19 mouse cellular contexts compared by ENCODE assay signal in genomic region chr9:23297491-23298170, GRCm38 (mm10).
DNase-seq lines count a peak whose midpoint lies in the region; ATAC-seq and TF ChIP-seq lines count a peak whose summit lies in the region.
"Had no signal": no experiment of that assay in that cellular context is flagged by ENCODE, and none has a peak within 500 bp of the region (broad histone marks: within the 10 kb centered on the region; RNA-seq: fewer than 3 reads in every experiment).

No protein-coding gene starts in this region.

- H3K27me3 ChIP-seq in heart, adult 2 months (ENCODE audit: control insufficient read depth, insufficient read depth, low read length): no peaks in the 10 kb centered on the region
- H3K27me3 ChIP-seq in embryonic facial prominence, embryonic 11.5 days (ENCODE audit: control insufficient read depth, insufficient read depth, low read length): no peaks in the 10 kb centered on the region
- H3K27me3 ChIP-seq in limb, embryonic 15.5 days: no peaks in the 10 kb centered on the region; the same call in 1 of the 2 replicates
- H3K27me3 ChIP-seq: embryonic facial prominence, embryonic 13.5 days; forebrain, embryonic 13.5 days; heart, embryonic 13.5 days; hindbrain, embryonic 15.5 days had no signal

- H3K4me3 ChIP-seq in heart, adult 2 months: no peak overlapping the region
- no peak overlapping the region for H3K4me3 ChIP-seq in embryonic facial prominence, embryonic 11.5 days (ENCODE audit: low read depth, low read length)
- H3K4me3 ChIP-seq in limb, embryonic 15.5 days: no peak overlapping the region
- H3K4me3 ChIP-seq: embryonic facial prominence, embryonic 13.5 days; forebrain, embryonic 13.5 days; heart, embryonic 13.5 days; hindbrain, embryonic 15.5 days had no signal

- H3K4me2 ChIP-seq in embryonic facial prominence, embryonic 11.5 days (ENCODE audit: low read depth, low read length): no peak overlapping the region
- H3K4me2 ChIP-seq in limb, embryonic 15.5 days: no peak overlapping the region
- H3K4me2 ChIP-seq: embryonic facial prominence, embryonic 13.5 days; forebrain, embryonic 13.5 days; heart, embryonic 13.5 days; hindbrain, embryonic 15.5 days had no signal

- intact Hi-C loops in heart, adult 2 months (cut with DNase I): no loop called here

- DNase-seq in heart, adult 11 months: peak; percentile 76
- DNase-seq in heart, adult 2 months: no peak
- DNase-seq in 3T3-L1 (ENCODE audit: low read depth, low spot score): peak; percentile 48
- DNase-seq in embryonic facial prominence, embryonic 11.5 days (ENCODE audit: low spot score): peak; percentile 8
- DNase-seq in right cerebral cortex, postnatal 14 days: no peak
- DNase-seq in spleen, adult 12 weeks (ENCODE audit: low spot score): no peak
- DNase-seq: adrenal gland, adult 8-10 months; adrenal gland, postnatal 36 days; cerebellum, adult 2 months; cerebellum, postnatal 10 days; forebrain, postnatal 0 days; gastrocnemius, postnatal 36 days; heart, adult 18-20 months; heart, postnatal 36 days had no signal

- ATAC-seq in embryonic facial prominence, embryonic 11.5 days (replicated peaks; ENCODE audit: insufficient number of reproducible peaks, low FRiP score, low TSS enrichment, low read depth): no peak
- no peak for ATAC-seq in limb, embryonic 15.5 days (ENCODE audit: insufficient number of reproducible peaks, low FRiP score, low TSS enrichment, low read depth)
- ATAC-seq: forebrain, embryonic 13.5 days; forebrain, postnatal 0 days had no signal

- TF ChIP-seq EP300 in heart, adult 2 months (IDR thresholded peaks at IDR 0.05; ENCODE audit: insufficient read depth, low read depth, low read length): no peak

- H3K27ac ChIP-seq in heart, adult 2 months: no peak overlapping the region
- no peak overlapping the region for H3K27ac ChIP-seq in embryonic facial prominence, embryonic 11.5 days (replicated peaks; ENCODE audit: low read depth, low read length)
- peak overlapping the region; percentile 48; the same call in 1 of the 2 replicates for H3K27ac ChIP-seq in limb, embryonic 15.5 days
- H3K27ac ChIP-seq: embryonic facial prominence, embryonic 13.5 days; forebrain, embryonic 13.5 days; heart, embryonic 13.5 days; hindbrain, embryonic 15.5 days had no signal

- WGBS in heart, adult 2 months: 78% methylated on average over 8 of the region's 8 CpGs
- 55% methylated on average over 8 of the region's 8 CpGs for WGBS in embryonic facial prominence, embryonic 11.5 days
- 44% methylated on average over 8 of the region's 8 CpGs for WGBS in limb, embryonic 15.5 days

- H3K4me1 ChIP-seq in heart, adult 2 months (ENCODE audit: control insufficient read depth, insufficient read depth, low read length): no peaks in the 10 kb centered on the region
- no peaks in the 10 kb centered on the region for H3K4me1 ChIP-seq in embryonic facial prominence, embryonic 11.5 days (ENCODE audit: control insufficient read depth, insufficient read depth, low read length)
- H3K4me1 ChIP-seq in limb, embryonic 15.5 days: peaks cover 3% of the 10 kb centered on the region; the same call in 1 of the 2 replicates
- H3K4me1 ChIP-seq: hindbrain, embryonic 15.5 days had no signal

- no peaks in the 10 kb centered on the region for H3K9me3 ChIP-seq in embryonic facial prominence, embryonic 11.5 days (replicated peaks; ENCODE audit: control insufficient read depth, low read length)
- no peaks in the 10 kb centered on the region for H3K9me3 ChIP-seq in limb, embryonic 15.5 days
- H3K9me3 ChIP-seq: embryonic facial prominence, embryonic 13.5 days; forebrain, embryonic 13.5 days; heart, embryonic 13.5 days; hindbrain, embryonic 15.5 days had no signal

- no peaks in the 10 kb centered on the region for H3K36me3 ChIP-seq in heart, adult 2 months (ENCODE audit: control insufficient read depth, insufficient read depth, low read length)
- H3K36me3 ChIP-seq in embryonic facial prominence, embryonic 11.5 days (replicated peaks; ENCODE audit: control insufficient read depth, insufficient read depth, low read depth, low read length): no peaks in the 10 kb centered on the region
- H3K36me3 ChIP-seq in limb, embryonic 15.5 days: no peaks in the 10 kb centered on the region
- H3K36me3 ChIP-seq: embryonic facial prominence, embryonic 13.5 days; heart, embryonic 13.5 days; hindbrain, embryonic 15.5 days had no signal

- H3K9ac ChIP-seq in heart, adult 2 months (ENCODE audit: low read depth, low read length): no peak overlapping the region
- H3K9ac ChIP-seq in embryonic facial prominence, embryonic 11.5 days (replicated peaks; ENCODE audit: low read length): no peak overlapping the region
- no peak overlapping the region for H3K9ac ChIP-seq in limb, embryonic 15.5 days
- H3K9ac ChIP-seq: embryonic facial prominence, embryonic 13.5 days; forebrain, embryonic 13.5 days; forebrain, postnatal 0 days; heart, embryonic 13.5 days; hindbrain, embryonic 15.5 days had no signal

- TF ChIP-seq POLR2A in heart, adult 2 months (IDR thresholded peaks at IDR 0.05; ENCODE audit: insufficient read depth, low read depth, low read length): no peak

- H3K79me2 ChIP-seq in heart, adult 2 months (replicated peaks; ENCODE audit: control insufficient read depth, insufficient read depth, low read length): no peaks in the 10 kb centered on the region

- TF ChIP-seq CTCF in heart, adult 2 months (IDR thresholded peaks at IDR 0.05): no peak

Comparison
In these comparisons a context has a peak if more than half of its experiments do, and no peak if none do; other contexts are left out.
1. DNase-seq: peak in heart, adult 11 months (single experiment), 3T3-L1 (single experiment) and embryonic facial prominence, embryonic 11.5 days (single experiment); none in heart, adult 2 months (0 of 2), right cerebral cortex, postnatal 14 days (single experiment) and spleen, adult 12 weeks (single experiment).